In genomic region chr15:101479007-101479665, GRCm38 (mm10) we compare ENCODE assay signal across 9 mouse cellular contexts. TPM values are rescaled to one million over a fixed set of nuclear protein-coding genes. Genes with fewer than 3 reads are reported as not detected.
A peak's percentile ranks its signal among the peaks of the same experiment; 100 is the strongest.
DNase-seq lines count a peak whose midpoint lies in the region; ATAC-seq lines count a peak whose summit lies in the region.
"Had no signal": no experiment of that assay in that cellular context is flagged by ENCODE, and none has a peak within 500 bp of the region (broad histone marks: within the 10 kb centered on the region; RNA-seq: fewer than 3 reads in every experiment).

No protein-coding gene starts in this region.

- peak overlapping the region; percentile 63 for H3K4me2 ChIP-seq in embryonic facial prominence, embryonic 15.5 days (replicated peaks)
- H3K4me2 ChIP-seq in liver, embryonic 15.5 days = peak overlapping the region; percentile 15
- peak overlapping the region; percentile 56 for H3K4me2 ChIP-seq in neural tube, embryonic 11.5 days (ENCODE audit: low read depth)

- H3K27ac ChIP-seq in embryonic facial prominence, embryonic 15.5 days (replicated peaks) = no peak overlapping the region
- H3K27ac ChIP-seq in liver, embryonic 15.5 days (replicated peaks) = no peak overlapping the region
- no peak overlapping the region for H3K27ac ChIP-seq in neural tube, embryonic 11.5 days (ENCODE audit: low read depth, low read length)

- peak overlapping the region; percentile 31 for H3K4me3 ChIP-seq in embryonic facial prominence, embryonic 15.5 days (replicated peaks)
- 0 out of 2 replicates have a peak overlapping the region, but pooled peaks have one; percentile 10 for H3K4me3 ChIP-seq in liver, embryonic 15.5 days (replicated peaks)
- H3K4me3 ChIP-seq in neural tube, embryonic 11.5 days (ENCODE audit: low read depth, low read length) = peak overlapping the region; percentile 26

- intact Hi-C loops in heart, postnatal 14 days (cut with DNase I) = no loop called here

- no peaks in the 10 kb centered on the region for H3K36me3 ChIP-seq in embryonic facial prominence, embryonic 15.5 days
- H3K36me3 ChIP-seq in liver, embryonic 15.5 days (replicated peaks) = no peaks in the 10 kb centered on the region
- H3K36me3 ChIP-seq in neural tube, embryonic 11.5 days (ENCODE audit: control insufficient read depth, insufficient read depth, low read length) = no peaks in the 10 kb centered on the region

- H3K27me3 ChIP-seq in embryonic facial prominence, embryonic 15.5 days = 0 out of 2 replicates have a peak, but pooled peaks cover 2% of the 10 kb centered on the region
- H3K27me3 ChIP-seq in liver, embryonic 15.5 days = peaks cover 19% of the 10 kb centered on the region; the same call in 1 of the 2 replicates
- H3K27me3 ChIP-seq in neural tube, embryonic 11.5 days (ENCODE audit: control insufficient read depth, insufficient read depth, low read length) = no peaks in the 10 kb centered on the region

- 6% methylated on average over 31 of the region's 31 CpGs for WGBS in embryonic facial prominence, embryonic 15.5 days
- 3% methylated on average over 31 of the region's 31 CpGs for WGBS in large intestine, adult 2 months
- WGBS in liver, embryonic 15.5 days (ENCODE audit: insufficient replicate concordance) = 8% methylated on average over 31 of the region's 31 CpGs
- WGBS in neural tube, embryonic 11.5 days = 13% methylated on average over 31 of the region's 31 CpGs

- no peaks in the 10 kb centered on the region for H3K9me3 ChIP-seq in embryonic facial prominence, embryonic 15.5 days (replicated peaks)
- H3K9me3 ChIP-seq in liver, embryonic 15.5 days (replicated peaks) = no peaks in the 10 kb centered on the region
- no peaks in the 10 kb centered on the region for H3K9me3 ChIP-seq in neural tube, embryonic 11.5 days (ENCODE audit: control insufficient read depth, low read length)

- H3K9ac ChIP-seq in embryonic facial prominence, embryonic 15.5 days = no peak overlapping the region
- no peak overlapping the region for H3K9ac ChIP-seq in liver, embryonic 15.5 days
- H3K9ac ChIP-seq in neural tube, embryonic 11.5 days (ENCODE audit: low read length) = peak overlapping the region; percentile 49; the same call in 1 of the 2 replicates

- ATAC-seq in embryonic facial prominence, embryonic 15.5 days (ENCODE audit: insufficient number of reproducible peaks, low FRiP score, low TSS enrichment, low read depth) = peak; percentile 16; the same call in 1 of the 2 replicates
- ATAC-seq in liver, embryonic 15.5 days (ENCODE audit: insufficient read depth) = no peak
- ATAC-seq in neural tube, embryonic 11.5 days (ENCODE audit: insufficient read depth, low FRiP score, low TSS enrichment) = no peak

- peaks cover 9% of the 10 kb centered on the region for H3K4me1 ChIP-seq in embryonic facial prominence, embryonic 15.5 days
- H3K4me1 ChIP-seq in liver, embryonic 15.5 days (replicated peaks) = no peaks in the 10 kb centered on the region
- H3K4me1 ChIP-seq in neural tube, embryonic 11.5 days (ENCODE audit: control insufficient read depth, insufficient read depth, low read length) = no peaks in the 10 kb centered on the region

- peak; percentile 10 for DNase-seq in ovary, adult 18-20 months (ENCODE audit: low spot score)
- no peak for DNase-seq in ovary, postnatal 10 days (ENCODE audit: low spot score)
- peak; percentile 30 to 59 for DNase-seq in heart, postnatal 14 days
- peak; percentile 16 for DNase-seq in large intestine, adult 2 months (ENCODE audit: low read depth, low spot score)
- DNase-seq in neural tube, embryonic 11.5 days (ENCODE audit: low spot score) = peak; percentile 72
- DNase-seq in thymus, postnatal 14 days = peak; percentile 87

RNA-seq across cellular contexts. Expression of gene Krt86, which starts 5.9 kb away (rescaled TPM):
- polyA plus RNA-seq in embryonic facial prominence, embryonic 15.5 days (2015; fragmentation: Nextera tagmentation; extraction: Ambion mirVana) = 2.1 and 5.3 TPM in 2 replicates
- not detected for total RNA-seq in heart, postnatal 14 days (2021)
- 0.09 TPM in 1 of 2 replicates, not detected in the other for polyA plus RNA-seq in large intestine, adult 2 months (2012; rRNA removed)
- polyA plus RNA-seq in liver, embryonic 15.5 days (2015; fragmentation: Nextera tagmentation; extraction: Ambion mirVana) = not detected in 2 replicates
- not detected in 2 replicates for polyA plus RNA-seq in neural tube, embryonic 11.5 days (2014; fragmentation: Nextera tagmentation; extraction: Ambion mirVana)
- total RNA-seq: ES-E14 had no signal

RNA-seq across cellular contexts. Expression of gene Krt83, which starts 12.2 kb away (rescaled TPM):
- polyA plus RNA-seq in embryonic facial prominence, embryonic 15.5 days (2015; fragmentation: Nextera tagmentation; extraction: Ambion mirVana) = 5.6 and 16.5 TPM in 2 replicates
- not detected for total RNA-seq in heart, postnatal 14 days (2021)
- polyA plus RNA-seq in large intestine, adult 2 months (2012; rRNA removed) = 0.07 and 0.25 TPM in 2 replicates
- polyA plus RNA-seq in liver, embryonic 15.5 days (2015; fragmentation: Nextera tagmentation; extraction: Ambion mirVana) = 0.32 and 0.51 TPM in 2 replicates
- polyA plus RNA-seq in neural tube, embryonic 11.5 days (2014; fragmentation: Nextera tagmentation; extraction: Ambion mirVana) = not detected in 2 replicates
- total RNA-seq: ES-E14 had no signal

RNA-seq across cellular contexts. Expression of gene Krt81, which starts 15.6 kb away (rescaled TPM):
- 4.2 and 10.2 TPM in 2 replicates for polyA plus RNA-seq in embryonic facial prominence, embryonic 15.5 days (2015; fragmentation: Nextera tagmentation; extraction: Ambion mirVana)
- not detected for total RNA-seq in heart, postnatal 14 days (2021)
- not detected in 2 replicates for polyA plus RNA-seq in large intestine, adult 2 months (2012; rRNA removed)
- polyA plus RNA-seq in liver, embryonic 15.5 days (2015; fragmentation: Nextera tagmentation; extraction: Ambion mirVana) = not detected in 2 replicates
- polyA plus RNA-seq in neural tube, embryonic 11.5 days (2014; fragmentation: Nextera tagmentation; extraction: Ambion mirVana) = not detected in 2 replicates
- total RNA-seq: ES-E14 had no signal

RNA-seq across cellular contexts. Expression of gene Krt88, which starts 31.6 kb away (rescaled TPM):
- not detected in 2 replicates for polyA plus RNA-seq in embryonic facial prominence, embryonic 15.5 days (2015; fragmentation: Nextera tagmentation; extraction: Ambion mirVana)
- not detected for total RNA-seq in heart, postnatal 14 days (2021)
- polyA plus RNA-seq in large intestine, adult 2 months (2012; rRNA removed) = 0.09 and 0.12 TPM in 2 replicates
- not detected in 2 replicates for polyA plus RNA-seq in liver, embryonic 15.5 days (2015; fragmentation: Nextera tagmentation; extraction: Ambion mirVana)
- not detected in 2 replicates for polyA plus RNA-seq in neural tube, embryonic 11.5 days (2014; fragmentation: Nextera tagmentation; extraction: Ambion mirVana)
- total RNA-seq: ES-E14 had no signal

RNA-seq across cellular contexts. Expression of gene Gm49425, which starts 37.9 kb away (rescaled TPM):
- 8.5 and 16.4 TPM in 2 replicates for polyA plus RNA-seq in embryonic facial prominence, embryonic 15.5 days (2015; fragmentation: Nextera tagmentation; extraction: Ambion mirVana)
- total RNA-seq in heart, postnatal 14 days (2021) = not detected
- polyA plus RNA-seq in large intestine, adult 2 months (2012; rRNA removed) = not detected in 2 replicates
- not detected in 2 replicates for polyA plus RNA-seq in liver, embryonic 15.5 days (2015; fragmentation: Nextera tagmentation; extraction: Ambion mirVana)
- polyA plus RNA-seq in neural tube, embryonic 11.5 days (2014; fragmentation: Nextera tagmentation; extraction: Ambion mirVana) = not detected in 2 replicates
- total RNA-seq: ES-E14 had no signal
